Mouse (Mus musculus) midbrain, embryonic 14.5 days (tissue): Measurements from ENCODE around the gene Spsb2. TPM values are rescaled to one million over a fixed set of nuclear protein-coding genes. Genes with fewer than 3 reads are reported as not detected.

Experiments
- ATAC-seq: fragments of 200-750 bp; cut with Nextera tagmentation; 2 replicates; pipeline ENCODE4 v1.8.0; 2017; ENCODE audit warnings: moderate number of reproducible peaks, moderate library complexity; ENCODE audit not compliant: low FRiP score, low TSS enrichment
- DNase-seq: peaks from one replicate; pipeline ENCODE4 v3.0.0-alpha.2; 2015
- H3K27ac ChIP-seq: fragments of 300-500 bp; sonication (generic); replicated peaks from 2 replicates; pipeline ENCODE4 v1.5.1; 2014; ENCODE audit warnings: mild to moderate bottlenecking, low read depth, low read length, moderate library complexity
- H3K27me3 ChIP-seq: fragments of 300-500 bp; sonication (generic); 2 replicates; pipeline ENCODE4 v1.6.1; 2014; ENCODE audit warnings: low read length, control low read depth, mixed read lengths; ENCODE audit not compliant: control insufficient read depth, insufficient read depth
- H3K36me3 ChIP-seq: fragments of 300-500 bp; sonication (generic); 2 replicates; pipeline ENCODE4 v1.6.1; 2014; ENCODE audit warnings: low read length, control low read depth; ENCODE audit not compliant: control insufficient read depth, insufficient read depth
- H3K4me1 ChIP-seq: fragments of 300-500 bp; sonication (generic); 2 replicates; pipeline ENCODE4 v1.6.1; 2014; ENCODE audit warnings: mild to moderate bottlenecking, antibody characterized with exemption, low read length, control low read depth; ENCODE audit not compliant: control insufficient read depth, insufficient read depth
- H3K4me2 ChIP-seq: fragments of 300-500 bp; sonication (generic); 2 replicates; pipeline ENCODE4 v1.6.1; 2014; ENCODE audit warnings: mild to moderate bottlenecking, low read length, moderate library complexity
- H3K4me3 ChIP-seq: fragments of 300-500 bp; sonication (generic); replicated peaks from 2 replicates; pipeline ENCODE4 v1.5.1; 2014; ENCODE audit warnings: low read depth, low read length
- H3K9ac ChIP-seq: fragments of 300-500 bp; sonication (generic); replicated peaks from 2 replicates; pipeline ENCODE4 v1.6.1; 2014; ENCODE audit warnings: mild to moderate bottlenecking, low read length, moderate library complexity
- H3K9me3 ChIP-seq: fragments of 300-500 bp; sonication (generic); 2 replicates; pipeline ENCODE4 v1.6.1; 2016; ENCODE audit warnings: low read length, control low read depth, mixed read lengths; ENCODE audit not compliant: control insufficient read depth
- WGBS: fragments of 180-500 bp; shearing (Covaris S2); extraction: QIAGEN DNeasy Blood & Tissue Kit; methylation state at CpG from one replicate; pipeline ENCODE4 v1.1.7; 2014; 5-methylcytosine and 5-hydroxymethylcytosine counted together
- polyA plus RNA-seq: library from polyadenylated mRNA; unstranded; fragments of >200 nt; fragmentation: Nextera tagmentation; extraction: Ambion mirVana; gene quantifications from 2 replicates; pipeline ENCODE4 v1.2.1, GENCODE M21; 2014

Gene Spsb2
- polyA plus RNA-seq, 1 experiment from 2014 or later = 6.3 TPM

GRCm38 (mm10) chr6:124770013-124770412, 38.4 kb upstream of the Spsb2 start:
- peak overlapping the region; percentile 75 for H3K4me2 ChIP-seq
- H3K27me3 ChIP-seq = no peaks in the 10 kb centered on the region
- 68% methylated on average over 7 of the region's 7 CpGs for WGBS
- peak overlapping the region; percentile 63; the same call in 1 of the 2 replicates for H3K27ac ChIP-seq
- DNase-seq (no peak), ATAC-seq (no peak)
- no peaks in the 10 kb centered on the region for H3K9me3 ChIP-seq
- H3K4me3 ChIP-seq = peak overlapping the region; percentile 47
- peak overlapping the region; percentile 77; the same call in 1 of the 2 replicates for H3K9ac ChIP-seq
- H3K4me1 ChIP-seq = peaks cover 19% of the 10 kb centered on the region
- no peaks in the 10 kb centered on the region for H3K36me3 ChIP-seq

DNA sequence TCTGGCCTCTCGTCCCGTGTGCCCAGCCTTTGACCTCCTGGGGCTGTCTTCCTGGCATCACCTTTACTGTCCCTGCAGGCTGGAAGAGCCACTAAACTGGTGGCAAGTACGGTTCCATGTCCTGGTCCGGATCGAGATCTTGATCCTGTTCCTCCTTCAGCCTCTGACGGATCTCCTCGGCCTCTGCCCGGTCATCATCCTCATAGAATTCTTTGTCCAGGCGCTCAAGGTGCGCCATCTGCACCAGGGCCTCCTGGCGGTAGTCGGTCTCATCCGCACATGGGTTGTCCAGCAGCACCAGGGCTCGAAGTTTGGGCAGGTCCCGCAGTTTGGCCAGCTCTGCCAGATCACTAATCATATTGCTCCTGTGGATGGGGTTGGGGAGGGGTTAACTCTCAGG, 38.0 kb upstream of the Spsb2 start:
- ATAC-seq (no peak), DNase-seq (no peak)
- H3K9me3 ChIP-seq = no peaks in the 10 kb centered on the region
- H3K27me3 ChIP-seq = no peaks in the 10 kb centered on the region
- no peak overlapping the region for H3K4me2 ChIP-seq
- no peaks in the 10 kb centered on the region for H3K36me3 ChIP-seq
- 88% methylated on average over 15 of the region's 15 CpGs for WGBS
- H3K4me3 ChIP-seq = no peak overlapping the region
- H3K27ac ChIP-seq = no peak overlapping the region
- H3K4me1 ChIP-seq = peaks cover 19% of the 10 kb centered on the region
- H3K9ac ChIP-seq = no peak overlapping the region

- Histone ChIP-seq H3K9me3 (no peaks in the 10 kb centered on the region), H3K36me3 (no peaks in the 10 kb centered on the region), H3K27ac (no peak within 1 kb of the TSS), H3K9ac (peak within 1 kb of the TSS; percentile 10; the same call in 1 of the 2 replicates), H3K27me3 (no peaks in the 10 kb centered on the region), H3K4me1 (peaks cover 15% of the 10 kb centered on the region; the same call in 1 of the 2 replicates), H3K4me2 (peak within 1 kb of the TSS; percentile 58), H3K4me3 (peak within 1 kb of the TSS; percentile 30)
- ATAC-seq = no peak
- WGBS = 1% methylated on average over 23 of the region's 23 CpGs
- peak; percentile 79 for DNase-seq
Measured at GRCm38 (mm10) chr6:124779222-124779983, 29.1 kb upstream of the Spsb2 start, which contains the start of gene Lrrc23. TSS of gene Lrrc23 (minus strand) at chr6:124779727.

GRCm38 (mm10) chr6:124779984-124780416, 28.5 kb upstream of the Spsb2 start:
- Histone ChIP-seq H3K27ac (no peak overlapping the region), H3K4me1 (peaks cover 15% of the 10 kb centered on the region; the same call in 1 of the 2 replicates), H3K27me3 (no peaks in the 10 kb centered on the region), H3K9me3 (no peaks in the 10 kb centered on the region), H3K36me3 (no peaks in the 10 kb centered on the region), H3K4me3 (peak overlapping the region; percentile 30), H3K4me2 (peak overlapping the region; percentile 58), H3K9ac (peak overlapping the region; percentile 10; the same call in 1 of the 2 replicates)
- DNase-seq = no peak
- WGBS = 2% methylated on average over 10 of the region's 10 CpGs
- ATAC-seq = no peak

GRCm38 (mm10) chr6:124780917-124781316, 27.5 kb upstream of the Spsb2 start:
- no peak overlapping the region for H3K27ac ChIP-seq
- DNase-seq = no peak
- WGBS = 86% methylated on average over 7 of the region's 7 CpGs
- no peaks in the 10 kb centered on the region for H3K27me3 ChIP-seq
- H3K4me1 ChIP-seq = peaks cover 15% of the 10 kb centered on the region; the same call in 1 of the 2 replicates
- no peak overlapping the region for H3K9ac ChIP-seq
- H3K36me3 ChIP-seq = no peaks in the 10 kb centered on the region
- no peaks in the 10 kb centered on the region for H3K9me3 ChIP-seq
- ATAC-seq = no peak
- H3K4me2 ChIP-seq = no peak overlapping the region
- no peak overlapping the region for H3K4me3 ChIP-seq

DNA sequence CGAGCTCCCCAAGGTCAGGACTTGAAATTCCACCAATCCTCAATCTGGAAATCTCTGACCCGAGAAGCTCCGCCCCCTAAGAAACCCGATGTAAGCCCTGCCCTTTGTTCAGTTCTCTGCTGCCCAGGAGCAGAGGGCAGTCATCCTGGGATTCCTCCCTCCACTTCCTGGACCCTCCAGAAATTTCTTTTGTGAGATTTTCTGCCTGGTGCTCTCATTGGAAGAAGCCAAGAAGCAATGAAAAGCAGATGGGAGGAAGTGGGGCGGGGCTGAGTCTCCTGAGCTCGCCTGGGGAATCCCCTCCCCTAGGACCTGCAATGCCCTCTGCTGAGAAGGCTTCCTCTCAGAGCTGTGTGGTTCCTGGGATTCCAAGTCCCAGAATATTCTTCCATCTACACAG, 26.0 kb upstream of the Spsb2 start:
- Histone ChIP-seq H3K27me3 (no peaks in the 10 kb centered on the region), H3K9me3 (no peaks in the 10 kb centered on the region), H3K36me3 (no peaks in the 10 kb centered on the region), H3K27ac (no peak overlapping the region), H3K4me3 (no peak overlapping the region), H3K9ac (no peak overlapping the region), H3K4me2 (no peak overlapping the region), H3K4me1 (peaks cover 15% of the 10 kb centered on the region; the same call in 1 of the 2 replicates)
- 28% methylated on average over 6 of the region's 6 CpGs for WGBS
- ATAC-seq (no peak), DNase-seq (peak; percentile 22)

- Histone ChIP-seq H3K27ac (no peak overlapping the region), H3K4me2 (no peak overlapping the region), H3K4me3 (no peak overlapping the region), H3K9ac (no peak overlapping the region), H3K9me3 (no peaks in the 10 kb centered on the region), H3K4me1 (no peaks in the 10 kb centered on the region), H3K36me3 (no peaks in the 10 kb centered on the region), H3K27me3 (no peaks in the 10 kb centered on the region)
- no peak for ATAC-seq
- DNase-seq = no peak
- WGBS = 50% methylated on average over 8 of the region's 8 CpGs
Measured at GRCm38 (mm10) chr6:124786756-124787420, 21.6 kb upstream of the Spsb2 start.

GRCm38 (mm10) chr6:124787722-124788121, 20.7 kb upstream of the Spsb2 start:
- no peak overlapping the region for H3K4me3 ChIP-seq
- H3K9me3 ChIP-seq = no peaks in the 10 kb centered on the region
- H3K4me1 ChIP-seq = no peaks in the 10 kb centered on the region
- H3K27ac ChIP-seq = no peak overlapping the region
- DNase-seq (no peak), ATAC-seq (no peak)
- no peaks in the 10 kb centered on the region for H3K36me3 ChIP-seq
- no peak overlapping the region for H3K9ac ChIP-seq
- 77% methylated on average over 10 of the region's 10 CpGs for WGBS
- no peaks in the 10 kb centered on the region for H3K27me3 ChIP-seq
- H3K4me2 ChIP-seq = no peak overlapping the region
